Mouse (Mus musculus) T-helper 17 cell (primary cell): Measurements from ENCODE around the gene Irx6.

Experiments used
- in situ Hi-C, 2 experiments: fragments of 300-600 bp; cut with MboI, MseI; formaldehyde crosslinking; loops; 1 replicate in 1 of 2; 2 replicates in 1 of 2; pipeline ENCODE4 v1.15.1; 2025; ENCODE audit warnings: high pct_unique_total_duplicates in 2 of 2

Gene Irx6

GRCm38 (mm10) chr8:92721266-92721935, 47.3 kb downstream of the Irx6 start:
- in situ Hi-C loops: no loop called here

- in situ Hi-C loops: no loop called here
Observed at GRCm38 (mm10) chr8:92721936-92722321, 47.8 kb downstream of the Irx6 start.

- in situ Hi-C loops: no loop called here
Observed at GRCm38 (mm10) chr8:92723320-92723719, 49.2 kb downstream of the Irx6 start.

- in situ Hi-C loops: no loop called here
Observed at GRCm38 (mm10) chr8:92723947-92724346, 49.9 kb downstream of the Irx6 start.

- in situ Hi-C loops: no loop called here
Observed at GRCm38 (mm10) chr8:92724359-92724758, 50.3 kb downstream of the Irx6 start.
